Mouse (Mus musculus) layer of hippocampus, adult 11-12 months (tissue): ENCODE measurements at regions not wholly inside any gene's neighbourhood (a gene's known extent, or its start where the extent isn't known, plus 50 kb on each side); places are given as distances from the start of the nearest gene placed in this dataset.
"Not testable (repeated sequence)": the region's sequence is repeated elsewhere in the genome, so short reads cannot be mapped to it uniquely, and the experiment has no call there.

Source experiments
- DNase-seq: peaks from one replicate; pipeline ENCODE4 v3.0.0; 2022; ENCODE audit warnings: low spot score

GRCm38 (mm10) chr17:55186361-55186760, 258.8 kb upstream of the St6gal2 start:
- no peak for DNase-seq

- no peak for DNase-seq
Observed at GRCm38 (mm10) chr17:55186826-55187225, 258.4 kb upstream of the St6gal2 start.

DNA sequence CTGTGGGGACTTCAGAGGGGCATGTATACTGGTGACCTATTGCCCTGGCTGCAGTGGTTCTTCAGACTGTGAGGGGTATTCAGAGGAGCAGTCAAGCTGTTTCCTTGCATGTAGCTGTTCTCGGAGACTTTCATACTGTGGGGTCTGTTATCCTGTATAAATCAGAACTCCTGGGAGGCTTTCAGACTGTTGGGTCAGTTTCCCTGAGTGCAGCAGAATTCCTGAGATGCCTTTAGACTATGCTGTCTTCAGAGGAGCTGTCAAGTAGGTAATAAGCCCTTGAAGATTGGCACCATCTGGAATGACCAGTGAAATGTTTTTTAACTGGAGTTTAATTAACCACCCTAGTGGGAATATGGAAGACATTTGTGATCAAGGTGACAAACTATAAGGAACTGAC, 238.6 kb upstream of the St6gal2 start:
- no peak for DNase-seq

DNA sequence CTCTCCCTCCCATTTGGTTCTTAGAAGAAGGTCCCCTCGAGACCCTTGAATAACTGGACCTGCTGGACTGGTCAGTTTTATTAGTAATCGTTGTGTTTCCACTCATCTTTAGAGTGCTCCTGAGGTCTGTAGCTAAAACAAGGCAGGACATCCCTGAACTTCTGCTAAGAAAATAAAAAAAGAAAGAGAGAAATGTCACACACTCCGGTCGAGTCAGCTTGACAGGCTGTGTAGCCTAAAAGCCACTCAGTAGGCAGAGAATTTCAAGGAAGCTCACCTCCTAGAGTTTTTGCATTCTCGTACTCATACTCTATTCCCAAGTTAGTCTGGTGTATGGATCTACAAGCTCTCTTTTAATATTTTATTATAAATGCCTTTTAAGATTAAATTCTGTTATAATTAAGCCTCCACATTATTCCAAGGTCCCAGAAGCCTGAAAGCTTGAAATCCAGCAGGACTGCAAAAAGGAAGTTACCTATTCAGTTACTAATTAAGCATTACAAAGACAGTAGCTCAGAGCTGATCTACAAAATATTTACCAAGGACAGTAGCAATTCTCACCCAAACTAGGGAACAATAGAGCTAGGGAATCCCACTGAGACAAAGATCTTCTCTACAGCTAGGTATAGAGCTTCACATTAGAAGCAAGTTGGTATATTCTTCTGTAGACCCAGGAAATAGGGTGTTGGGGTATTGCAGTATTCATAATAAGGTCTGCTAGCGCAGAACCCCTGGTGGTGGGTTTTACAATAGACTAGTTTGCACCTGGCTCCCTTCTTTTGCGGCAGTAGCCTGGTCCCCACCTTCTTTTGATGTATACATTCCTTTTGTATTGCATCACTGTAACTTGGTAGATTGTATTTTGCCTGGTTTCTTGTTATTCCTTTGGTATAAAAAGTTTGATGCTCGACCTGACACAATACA, 226.7 kb upstream of the St6gal2 start:
- DNase-seq, result not testable (repeated sequence)

DNA sequence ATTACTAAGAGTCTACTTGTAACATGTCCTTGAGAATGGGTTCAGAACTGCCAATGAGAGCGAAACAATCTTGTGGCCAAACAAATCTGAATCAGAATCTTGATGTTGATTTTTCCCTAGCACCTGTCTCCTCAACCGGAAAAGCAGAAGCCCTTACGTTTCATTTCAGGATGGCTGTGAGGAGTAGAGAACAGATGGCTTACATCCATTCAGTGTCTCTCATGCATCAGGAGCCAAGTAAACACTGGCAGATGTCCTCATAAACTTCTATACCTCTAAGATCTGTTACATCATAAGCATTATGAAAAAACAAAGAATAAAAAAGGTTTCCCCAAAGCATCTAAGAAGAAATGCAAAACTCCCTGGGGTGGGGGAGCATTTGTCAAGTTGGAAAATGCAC, 221.1 kb upstream of the St6gal2 start:
- no peak for DNase-seq

GRCm38 (mm10) chr17:55234262-55234661, 210.9 kb upstream of the St6gal2 start:
- no peak for DNase-seq

- DNase-seq, result no peak
Observed at GRCm38 (mm10) chr17:55262638-55263037, 182.5 kb upstream of the St6gal2 start.

- no peak for DNase-seq
Observed at GRCm38 (mm10) chr17:55276541-55276940, 168.6 kb upstream of the St6gal2 start.

GRCm38 (mm10) chr17:55281276-55281675, 163.9 kb upstream of the St6gal2 start:
- DNase-seq, result peak; percentile 55

GRCm38 (mm10) chr17:55288589-55288988, 156.6 kb upstream of the St6gal2 start:
- no peak for DNase-seq

DNA sequence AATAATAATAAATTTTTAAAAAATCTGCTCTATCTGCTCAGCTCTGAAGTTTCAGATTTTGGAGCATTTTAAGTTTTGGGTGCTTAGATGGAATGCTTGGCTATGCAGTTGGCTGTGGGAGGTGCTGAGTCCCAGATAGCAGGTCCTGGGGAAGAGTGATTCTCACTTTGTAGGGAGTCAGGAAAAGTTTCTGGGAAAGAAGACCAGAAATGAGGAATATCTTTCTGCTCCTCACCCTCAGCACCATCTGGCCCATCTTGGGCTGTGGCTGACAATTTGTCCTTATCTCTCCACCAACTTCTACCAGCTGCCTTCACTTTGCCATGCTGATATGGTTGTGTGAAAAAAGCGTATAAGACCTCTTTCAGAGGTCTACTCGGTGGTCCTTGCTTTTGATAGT, 152.5 kb upstream of the St6gal2 start:
- no peak for DNase-seq

- DNase-seq, result no peak
Observed at GRCm38 (mm10) chr17:55296701-55297100, 148.5 kb upstream of the St6gal2 start.

- DNase-seq, result no peak
Observed at GRCm38 (mm10) chr17:55298852-55299251, 146.3 kb upstream of the St6gal2 start.

- DNase-seq, result no peak
Observed at GRCm38 (mm10) chr17:55320959-55321358, 124.2 kb upstream of the St6gal2 start.

GRCm38 (mm10) chr17:55359305-55359704, 85.9 kb upstream of the St6gal2 start:
- no peak for DNase-seq

GRCm38 (mm10) chr17:55367064-55367463, 78.1 kb upstream of the St6gal2 start:
- DNase-seq, result no peak

DNA sequence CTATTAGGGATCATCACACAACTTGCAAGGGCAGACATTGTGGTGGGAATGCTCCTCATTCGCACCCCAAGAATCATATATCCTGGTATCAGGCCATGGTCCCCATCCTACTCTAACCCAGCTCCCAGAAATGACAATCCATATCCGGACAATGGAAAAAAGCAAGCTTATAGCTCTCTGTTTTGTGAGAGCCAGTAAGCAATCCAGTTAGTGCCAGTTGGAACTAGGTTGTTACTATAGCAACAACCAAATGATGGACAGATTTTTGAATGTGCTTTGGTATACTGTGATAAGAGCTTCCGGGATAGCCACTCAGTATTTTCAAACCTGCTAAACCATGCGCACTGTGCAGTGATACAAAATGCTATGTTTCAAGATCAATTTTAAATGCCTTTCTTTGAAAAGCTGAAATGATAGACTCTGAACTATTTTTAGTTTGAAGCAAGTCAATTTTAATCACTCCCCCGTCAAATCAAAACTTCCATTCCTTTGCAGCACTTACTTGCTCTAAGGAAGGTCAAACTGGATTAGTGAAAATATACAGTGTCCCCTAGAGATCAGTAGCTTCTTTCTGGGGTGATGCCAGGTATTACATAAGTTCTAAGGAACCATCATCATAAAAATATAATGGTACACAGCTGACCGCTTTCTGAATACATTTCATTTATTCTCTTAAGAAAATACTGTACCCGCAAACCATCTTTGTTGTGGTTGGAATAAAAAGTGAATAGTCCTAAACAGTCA, 77.5 kb upstream of the St6gal2 start:
- peak; percentile 7 for DNase-seq
